Mouse (Mus musculus) frontal cortex, postnatal 25 days (tissue): ENCODE measurements around the gene 2310022A10Rik.

Experiments used
- DNase-seq, 2 experiments: peaks; one replicate each; pipeline ENCODE4 v3.0.0; 2022; ENCODE audit warnings: low spot score in 2 of 2

2310022A10Rik gene

GRCm38 (mm10) chr7:27540935-27541334 is 12.1 kb upstream of the 2310022A10Rik start:
- DNase-seq = no peak

DNA sequence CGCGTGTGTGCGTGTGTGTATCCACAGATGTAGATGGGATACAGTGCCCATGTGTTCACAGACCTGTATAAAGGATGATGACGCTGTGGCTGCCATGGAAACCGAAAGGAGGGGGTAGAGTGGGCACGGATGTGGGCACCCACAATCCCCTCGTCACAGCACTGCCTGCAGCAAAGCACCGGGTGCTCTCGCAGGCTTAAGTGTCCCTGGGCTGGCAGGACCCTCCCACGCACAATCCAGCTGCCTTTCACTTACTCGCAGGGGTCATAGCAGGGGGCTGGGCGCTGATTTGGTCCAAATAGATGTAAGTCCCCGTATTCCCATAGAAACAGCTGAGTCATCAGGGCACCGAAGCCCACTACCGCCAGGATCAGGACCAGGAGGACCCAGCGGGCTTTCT is 11.6 kb upstream of the 2310022A10Rik start:
- DNase-seq = peak; percentile 62 to 69

DNA sequence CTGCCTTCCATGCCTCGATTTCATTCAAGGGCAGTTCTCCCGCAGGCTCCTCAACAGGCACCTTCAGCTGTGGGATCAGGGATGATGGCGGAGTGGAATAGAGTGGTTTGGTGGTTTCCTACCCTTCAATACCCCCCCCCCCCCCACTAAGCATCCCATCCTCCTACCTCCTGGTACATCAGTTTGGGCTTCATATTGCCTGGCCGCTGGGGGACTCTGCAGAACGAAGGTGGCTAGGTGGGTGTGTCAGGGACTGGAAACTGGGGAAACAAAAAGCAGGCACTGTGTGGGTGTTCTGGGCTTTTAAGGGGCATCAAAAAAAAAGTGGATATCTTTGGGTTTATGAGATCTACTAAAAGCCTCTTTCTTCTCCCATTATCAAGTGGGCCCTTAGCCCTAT is 11.1 kb upstream of the 2310022A10Rik start:
- no peak for DNase-seq

- DNase-seq = peak; percentile 73 to 86
Measured at GRCm38 (mm10) chr7:27542392-27543033, 10.5 kb upstream of the 2310022A10Rik start.

DNA sequence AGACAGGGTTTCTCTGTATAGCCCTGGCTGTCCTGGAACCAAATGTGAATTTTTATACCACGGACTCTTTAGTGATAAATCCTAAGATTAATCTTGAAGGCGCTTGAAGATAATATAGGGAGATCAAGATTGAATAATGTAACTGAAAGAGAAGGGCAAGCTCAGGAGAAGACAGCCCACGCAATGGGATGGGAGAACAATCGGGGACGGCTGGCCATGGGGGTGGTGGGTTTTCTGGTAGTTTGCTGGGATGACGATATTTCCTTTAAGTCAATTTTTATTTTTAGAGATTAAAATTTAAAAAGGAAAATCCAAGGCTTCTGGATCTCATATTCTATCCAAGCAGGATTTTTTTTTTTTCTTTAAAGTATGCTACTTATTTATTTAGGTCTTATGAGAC is 10.0 kb upstream of the 2310022A10Rik start:
- no peak for DNase-seq

DNA sequence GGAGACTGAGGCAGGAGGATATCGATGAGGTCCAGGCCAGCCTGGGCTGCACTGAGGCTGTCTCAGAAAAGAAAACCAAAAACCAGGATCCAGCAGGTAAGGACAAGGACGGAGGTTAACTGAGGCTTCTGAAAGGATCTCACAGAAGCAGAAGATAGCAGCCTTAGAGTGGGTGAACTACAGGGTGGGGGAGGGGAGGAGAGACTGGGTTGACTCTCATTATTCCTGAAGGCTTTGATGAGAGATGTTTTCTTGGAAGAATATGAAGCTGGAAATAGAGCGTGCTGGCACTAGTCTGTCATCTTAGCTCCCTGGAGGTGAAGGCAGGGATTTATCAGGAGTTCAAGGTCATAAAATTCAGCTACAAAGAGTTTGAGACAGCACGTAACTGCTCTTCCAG is 9.2 kb upstream of the 2310022A10Rik start:
- no peak for DNase-seq

DNA sequence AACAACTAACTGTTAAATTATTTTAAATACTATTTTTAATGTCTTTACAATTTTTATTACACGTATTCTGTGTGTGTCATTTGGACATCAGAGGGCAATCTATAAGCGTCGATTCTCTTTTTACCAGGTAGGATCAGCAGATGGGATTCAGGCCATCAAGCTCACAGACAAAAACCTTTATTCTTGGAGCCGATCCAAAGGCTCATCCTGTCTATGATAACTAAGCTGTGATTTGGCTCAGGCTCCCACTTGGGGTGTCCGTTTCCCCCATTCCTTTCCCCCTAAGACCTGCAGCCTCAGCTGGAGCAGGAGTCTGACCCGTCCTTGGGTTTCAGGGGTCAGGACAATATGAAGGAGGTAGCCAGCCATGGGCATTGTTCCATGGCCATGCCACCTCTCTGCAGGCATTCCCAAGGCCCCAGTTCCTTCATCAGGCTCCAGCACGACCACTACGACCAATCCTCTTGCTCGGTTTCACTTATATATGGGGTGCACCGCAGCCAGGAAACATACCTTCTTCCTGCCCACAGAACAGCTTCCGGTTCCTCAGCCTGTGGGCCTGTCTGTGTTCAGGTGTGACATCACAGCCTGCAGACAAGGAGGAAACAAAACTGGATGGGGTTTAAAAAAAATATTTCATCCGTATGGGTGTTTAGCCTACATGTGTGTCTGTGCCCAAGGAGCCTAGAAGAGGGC is 8.2 kb upstream of the 2310022A10Rik start:
- no peak for DNase-seq

GRCm38 (mm10) chr7:27549597-27549996 is 3.4 kb upstream of the 2310022A10Rik start:
- DNase-seq = no peak

DNA sequence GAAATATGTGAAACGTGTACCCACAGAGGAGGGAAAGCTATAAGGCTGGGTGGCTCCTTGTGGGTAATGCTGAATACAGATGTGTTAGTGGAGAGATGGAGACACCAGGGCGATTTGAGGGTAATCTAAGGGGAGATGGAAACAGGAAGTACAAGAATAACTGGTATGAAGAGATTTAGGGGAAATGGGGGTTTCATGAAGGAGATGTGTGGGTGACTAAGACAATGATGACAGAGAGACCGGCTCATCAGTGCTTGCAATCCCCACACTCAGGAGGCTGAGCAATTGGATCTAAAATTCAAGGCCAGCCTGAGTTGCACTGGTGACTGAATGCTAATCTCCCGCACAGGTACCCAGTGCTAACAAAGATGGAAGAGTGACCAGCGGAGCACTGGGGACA is 963 bp upstream of the 2310022A10Rik start:
- DNase-seq = no peak

- DNase-seq = no peak
Measured at GRCm38 (mm10) chr7:27560291-27560887, 7.4 kb downstream of the 2310022A10Rik start.

DNA sequence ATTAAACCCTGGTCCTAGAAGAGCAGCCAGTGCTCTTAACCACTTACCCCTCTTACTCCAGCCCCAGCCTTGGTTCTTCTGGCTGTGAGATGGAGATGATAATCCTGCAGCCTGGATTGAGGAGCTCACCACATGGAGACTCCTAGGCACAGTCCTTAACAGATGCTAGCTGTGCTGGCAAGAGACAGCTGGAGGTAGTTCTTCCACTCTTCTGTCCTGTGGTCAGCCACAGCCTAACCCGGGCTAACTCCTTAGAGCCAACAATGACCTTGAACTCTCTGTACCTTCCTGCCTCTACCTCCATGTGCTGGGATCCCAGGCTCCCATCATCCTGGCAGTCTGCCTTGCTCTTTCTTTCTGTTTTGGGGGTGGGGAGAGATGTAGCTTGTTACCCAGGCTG is 7.9 kb downstream of the 2310022A10Rik start:
- no peak for DNase-seq

- no peak for DNase-seq
Measured at GRCm38 (mm10) chr7:27569580-27570224, 16.7 kb downstream of the 2310022A10Rik start.

DNA sequence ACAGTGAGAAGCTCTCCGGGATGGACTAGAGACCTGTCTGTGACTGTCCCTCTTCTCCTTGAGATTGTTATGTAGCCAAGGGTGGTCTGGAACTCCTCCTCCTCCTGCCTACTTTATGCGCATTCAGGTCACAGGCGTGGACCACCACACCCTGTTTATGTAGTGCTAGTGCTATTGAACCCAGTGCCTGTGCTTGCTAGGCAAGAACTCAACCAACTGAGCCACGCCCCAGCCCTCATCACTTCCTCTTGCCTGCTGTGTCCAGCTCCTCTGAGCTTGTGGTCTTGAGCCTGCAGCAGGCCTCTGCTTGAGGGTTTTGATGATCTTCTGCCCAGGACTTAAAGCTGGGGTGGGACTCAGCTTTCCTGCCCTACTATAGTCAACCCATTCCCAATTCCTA is 19.1 kb downstream of the 2310022A10Rik start:
- DNase-seq = no peak

GRCm38 (mm10) chr7:27574124-27574880 is 21.3 kb downstream of the 2310022A10Rik start:
- no peak for DNase-seq

DNA sequence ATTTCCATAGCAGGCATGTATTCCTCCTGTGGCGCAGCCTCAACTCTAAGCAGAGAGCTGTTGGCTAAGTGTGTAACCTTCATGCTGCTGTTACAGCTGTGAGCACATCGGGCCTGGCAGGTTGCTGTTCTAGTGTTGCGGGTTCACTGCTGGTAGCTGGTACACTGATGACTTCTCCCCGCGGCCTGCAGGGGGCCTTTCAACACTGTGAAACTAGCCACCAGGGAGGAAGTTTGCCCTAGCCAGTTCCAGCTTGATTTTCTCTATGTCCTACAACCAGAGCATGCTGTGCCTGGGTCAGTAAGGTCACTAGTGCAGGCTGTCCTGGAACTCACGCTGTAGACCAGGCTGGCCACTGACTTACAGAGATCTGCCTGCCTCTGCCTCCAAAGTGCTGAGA is 23.9 kb downstream of the 2310022A10Rik start:
- DNase-seq = no peak

DNA sequence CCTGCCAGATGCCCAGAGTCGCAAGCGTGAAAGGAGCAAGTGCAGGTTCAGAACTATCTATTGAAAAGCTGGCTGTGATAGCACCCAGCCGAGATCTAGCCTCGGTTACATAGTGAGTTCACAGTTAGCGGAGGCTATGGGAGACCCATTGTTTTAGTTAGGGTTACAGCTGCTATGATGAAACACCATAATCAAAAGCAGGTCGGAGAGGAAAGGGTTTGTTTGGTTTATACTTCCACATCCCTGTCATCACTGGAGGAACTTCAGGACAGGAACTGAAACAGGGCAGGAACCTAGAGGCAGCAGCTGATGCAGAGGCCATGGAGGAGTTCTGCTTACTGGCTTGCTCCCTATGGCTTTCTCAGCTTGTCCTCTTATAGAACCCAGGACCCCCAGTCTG is 24.6 kb downstream of the 2310022A10Rik start:
- DNase-seq = no peak

DNA sequence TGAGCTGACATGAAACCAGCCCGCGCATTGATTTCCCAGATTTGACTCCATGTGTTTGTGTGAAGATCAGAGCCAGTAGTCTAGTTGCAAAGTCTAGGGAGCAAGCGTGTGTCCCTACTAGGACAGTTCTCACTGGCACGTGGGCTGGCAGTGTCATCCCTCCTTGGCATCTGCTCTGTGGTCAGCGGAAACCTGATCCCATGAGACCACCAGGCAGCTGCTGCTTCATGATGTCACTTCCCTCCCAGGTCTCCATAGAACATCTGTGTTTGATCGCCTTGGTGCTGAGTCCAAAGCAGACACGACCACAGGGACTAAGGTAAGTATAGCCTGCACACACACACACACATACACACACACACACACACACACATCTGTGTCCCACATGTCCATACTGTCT is 25.4 kb downstream of the 2310022A10Rik start:
- DNase-seq = no peak

- no peak for DNase-seq
Measured at GRCm38 (mm10) chr7:27580380-27581174, 27.5 kb downstream of the 2310022A10Rik start.

- no peak for DNase-seq
Measured at GRCm38 (mm10) chr7:27586861-27587260, 33.8 kb downstream of the 2310022A10Rik start.

- no peak for DNase-seq
Measured at GRCm38 (mm10) chr7:27587741-27588140, 34.7 kb downstream of the 2310022A10Rik start.

DNA sequence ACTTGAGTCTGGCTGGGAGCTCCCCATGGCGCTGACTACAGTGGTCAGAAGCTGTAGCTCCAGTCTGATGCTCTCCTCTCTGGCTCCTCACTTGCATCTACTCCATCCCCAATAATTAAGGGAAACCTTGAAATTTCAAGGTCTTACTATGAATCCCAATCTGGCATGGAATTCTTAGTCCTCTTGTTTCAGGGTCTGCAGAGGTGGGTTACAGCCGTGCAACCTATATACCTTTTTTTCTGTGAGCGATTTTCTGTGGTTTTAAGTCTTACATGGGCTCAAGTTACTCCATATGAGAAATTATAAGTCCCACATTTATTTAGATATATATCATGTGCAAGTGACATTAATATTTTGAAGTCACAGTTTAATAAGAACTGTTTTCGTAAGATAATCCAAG is 37.1 kb downstream of the 2310022A10Rik start:
- no peak for DNase-seq
